Mouse (Mus musculus) adrenal gland, postnatal 14 days (tissue): ENCODE data around the gene Gm21988. TPM values are rescaled to one million over a fixed set of nuclear protein-coding genes. Genes with fewer than 3 reads are reported as not detected.

Source experiments
- microRNA-seq, 2 experiments: library from miRNA; unstranded; fragments of <30 nt; microRNA quantifications; one replicate each; pipeline ENCODE4 v1.2.0; 2021
- total RNA-seq: library from RNA; stranded (reverse); gene quantifications from 2 replicates; pipeline ENCODE4 v1.2.3, GENCODE M21; 2021

The Gm21988 gene
- total RNA-seq, 1 experiment from 2014 or later = 3.6 TPM

Small RNAs within 50 kb of the gene (microRNA-seq; reads per million reads assigned to microRNA genes)
- 3,578 to 9,825 reads per million in 2 experiments for gene Mir195a
- 0 reads per million in 2 experiments for gene Mir497
- 0 reads per million in 2 experiments for gene Mir497b

Other genes with a start within 250 kb of the Gm21988 start
- gene Gabarap, start 248.7 kb downstream of the Gm21988 start, total RNA-seq = 344 and 351 TPM in 2 replicates
- gene Phf23, start 244.1 kb downstream of the Gm21988 start, total RNA-seq = 47.3 and 53.2 TPM in 2 replicates
- gene Dvl2, start 239.2 kb downstream of the Gm21988 start, total RNA-seq = 16.0 and 23.1 TPM in 2 replicates
- gene Acadvl, start 224.4 kb downstream of the Gm21988 start, total RNA-seq = 1,177 and 1,207 TPM in 2 replicates
- 31.9 and 37.0 TPM in 2 replicates for gene Dlg4, start 222.9 kb downstream of the Gm21988 start, total RNA-seq
- 2.2 and 47.3 TPM in 2 replicates for gene Asgr1, start 185.7 kb downstream of the Gm21988 start, total RNA-seq
- gene Asgr2, start 147.2 kb downstream of the Gm21988 start, total RNA-seq = 1.9 and 30.0 TPM in 2 replicates
- 1.8 and 3.3 TPM in 2 replicates for gene Mgl2, start 109.5 kb downstream of the Gm21988 start, total RNA-seq
- gene Clec10a, start 83.6 kb downstream of the Gm21988 start, total RNA-seq = 4.2 and 8.2 TPM in 2 replicates
- 0.53 and 0.96 TPM in 2 replicates for gene Slc16a11, start 27.1 kb downstream of the Gm21988 start, total RNA-seq
- gene Slc16a13, start 18.8 kb downstream of the Gm21988 start, total RNA-seq = 5.3 and 5.6 TPM in 2 replicates
- 27.0 and 28.1 TPM in 2 replicates for gene Bcl6b, start 10.0 kb downstream of the Gm21988 start, total RNA-seq
- 55.7 and 62.4 TPM in 2 replicates for gene 0610010K14Rik, start 1.9 kb downstream of the Gm21988 start, total RNA-seq
- 215 and 239 TPM in 2 replicates for gene Rnasek, start within 50 bp of the Gm21988 start, total RNA-seq
- gene Alox12, start 15.5 kb upstream of the Gm21988 start, total RNA-seq = 1.7 and 2.0 TPM in 2 replicates
- gene Alox12e, start 82.8 kb upstream of the Gm21988 start, total RNA-seq = not detected in 2 replicates
- 4.4 and 4.7 TPM in 2 replicates for gene Alox15, start 112.2 kb upstream of the Gm21988 start, total RNA-seq
- gene Pelp1, start 170.2 kb upstream of the Gm21988 start, total RNA-seq = 23.2 and 28.9 TPM in 2 replicates
- gene Arrb2, start 192.8 kb upstream of the Gm21988 start, total RNA-seq = 17.5 and 32.6 TPM in 2 replicates
- 18.1 and 23.3 TPM in 2 replicates for gene Med11, start 212.1 kb upstream of the Gm21988 start, total RNA-seq
- 1.3 and 1.5 TPM in 2 replicates for gene Zmynd15, start 219.6 kb upstream of the Gm21988 start, total RNA-seq
- 4.0 and 6.0 TPM in 2 replicates for gene Cxcl16, start 220.2 kb upstream of the Gm21988 start, total RNA-seq